Mouse (Mus musculus) CH12.LX (cell line): ENCODE data around the gene N4bp2l1. TPM values are rescaled to one million over a fixed set of nuclear protein-coding genes. Genes with fewer than 3 reads are reported as not detected.

Source experiments
- DNase-seq: peaks from one replicate; pipeline ENCODE4 v3.0.0-alpha.2; 2013; ENCODE audit errors: extremely low read depth
- H3K27ac ChIP-seq: 2 replicates; pipeline ENCODE4 v1.5.1; 2012; ENCODE audit warnings: low read depth, mild to moderate bottlenecking, control low read depth, moderate library complexity; ENCODE audit not compliant: insufficient read depth
- H3K27me3 ChIP-seq: replicated peaks from 2 replicates; pipeline ENCODE3; 2012; ENCODE audit warnings: inconsistent platforms
- H3K36me3 ChIP-seq, 2 experiments: replicated peaks in 1 of 2; 2 replicates each; pipeline versions ENCODE3 to v1.6.1; 2012; ENCODE audit warnings: inconsistent platforms in 1 of 2, low read length in 1 of 2, mild to moderate bottlenecking in 1 of 2, mixed read lengths in 1 of 2, moderate library complexity in 1 of 2; ENCODE audit not compliant: control insufficient read depth in 1 of 2, insufficient read depth in 1 of 2
- H3K4me1 ChIP-seq, 2 experiments: 2 replicates each; pipeline ENCODE4 v1.6.1; 2012; ENCODE audit warnings: inconsistent platforms in 1 of 2, moderate library complexity in 1 of 2; ENCODE audit not compliant: insufficient read depth in 2 of 2, control insufficient read depth in 1 of 2
- H3K4me2 ChIP-seq: 2 replicates; pipeline ENCODE4 v1.6.1; 2012; ENCODE audit warnings: low read depth, mild to moderate bottlenecking, control low read depth; ENCODE audit not compliant: poor library complexity, insufficient read depth, severe bottlenecking
- H3K4me3 ChIP-seq, 3 experiments: fragments of 150-350 bp in 1 of 3; sonication (generic) in 1 of 3; replicated peaks in 1 of 3; 2 replicates each; pipeline versions ENCODE3 to v1.5.1; 2011 to 2012; ENCODE audit warnings: low read depth in 2 of 3, low read length in 2 of 3, mild to moderate bottlenecking in 2 of 3, moderate library complexity in 2 of 3, control low read depth in 1 of 3, improper control_type of control experiment in 1 of 3, inconsistent platforms in 1 of 3, mixed read lengths in 1 of 3; ENCODE audit not compliant: poor library complexity in 1 of 3
- H3K79me2 ChIP-seq: replicated peaks from 2 replicates; pipeline ENCODE4 v1.6.1; 2012; ENCODE audit warnings: mild to moderate bottlenecking, moderate library complexity; ENCODE audit not compliant: control insufficient read depth, poor library complexity, insufficient read depth, severe bottlenecking; ENCODE audit errors: extremely low read depth
- H3K9ac ChIP-seq: 2 replicates; pipeline ENCODE4 v1.6.1; 2012; ENCODE audit warnings: low read depth, mild to moderate bottlenecking, control low read depth, moderate library complexity; ENCODE audit not compliant: insufficient read depth
- H3K9me3 ChIP-seq: replicated peaks from 2 replicates; pipeline ENCODE3; 2012; ENCODE audit warnings: low read length, inconsistent platforms, mixed read lengths
- BHLHE40 ChIP-seq: IDR thresholded peaks from 2 replicates; pipeline ENCODE4 v1.6.1; 2011; ENCODE audit warnings: mild to moderate bottlenecking, low read depth, low read length, improper control_type of control experiment
- CHD1 ChIP-seq: IDR thresholded peaks from 2 replicates; pipeline ENCODE4 v1.6.1; 2012; ENCODE audit warnings: low read depth, low read length, improper control_type of control experiment, inconsistent platforms
- CTCF ChIP-seq, 2 experiments: IDR thresholded peaks in 1 of 2; conservative IDR thresholded peaks in 1 of 2; 2 replicates each; pipeline ENCODE4 v1.5.1; 2011 to 2012; ENCODE audit warnings: low read depth in 2 of 2, low read length in 2 of 2, improper control_type of control experiment in 1 of 2, inconsistent platforms in 1 of 2, mild to moderate bottlenecking in 1 of 2, moderate library complexity in 1 of 2
- EP300 ChIP-seq: IDR thresholded peaks from 2 replicates; pipeline ENCODE4 v1.6.1; 2011; ENCODE audit warnings: low read length, improper control_type of control experiment
- ETS1 ChIP-seq: conservative IDR thresholded peaks from 2 replicates; pipeline ENCODE4 v1.6.1; 2012; ENCODE audit warnings: low read depth, mild to moderate bottlenecking, inconsistent platforms, low read length, improper control_type of control experiment, moderate library complexity
- GABPA ChIP-seq: IDR thresholded peaks from 2 replicates; pipeline ENCODE4 v1.6.1; 2012; ENCODE audit warnings: low read depth, low read length, improper control_type of control experiment, inconsistent platforms; ENCODE audit not compliant: insufficient replicate concordance
- HCFC1 ChIP-seq: IDR thresholded peaks from 2 replicates; pipeline ENCODE4 v1.6.1; 2012; ENCODE audit warnings: low read depth, mild to moderate bottlenecking, inconsistent platforms, low read length, improper control_type of control experiment
- JUN ChIP-seq: IDR thresholded peaks from 2 replicates; pipeline ENCODE4 v1.6.1; 2011; ENCODE audit warnings: low read depth, mild to moderate bottlenecking, low read length, improper control_type of control experiment, moderate library complexity; ENCODE audit not compliant: insufficient read depth
- KAT2A ChIP-seq: IDR thresholded peaks from 2 replicates; pipeline ENCODE4 v1.6.1; 2012; ENCODE audit warnings: low read length, improper control_type of control experiment, inconsistent platforms; ENCODE audit not compliant: insufficient replicate concordance
- MEF2A ChIP-seq: IDR thresholded peaks from 2 replicates; pipeline ENCODE4 v1.6.1; 2014; ENCODE audit warnings: low read depth, mild to moderate bottlenecking, inconsistent platforms, low read length, improper control_type of control experiment, borderline replicate concordance
- NRF1 ChIP-seq: IDR thresholded peaks from 2 replicates; pipeline ENCODE4 v1.6.1; 2014; ENCODE audit warnings: low read depth, mild to moderate bottlenecking, inconsistent platforms, low read length, improper control_type of control experiment, moderate library complexity
- PAX5 ChIP-seq: IDR thresholded peaks from 2 replicates; pipeline ENCODE4 v1.6.1; 2012; ENCODE audit warnings: low read length, inconsistent platforms, mixed read lengths
- POLR2A ChIP-seq: IDR thresholded peaks from 2 replicates; pipeline ENCODE4 v1.6.1; 2011; ENCODE audit warnings: low read depth, mild to moderate bottlenecking, improper control_type of control experiment, low read length
- RAD21 ChIP-seq: IDR thresholded peaks from 2 replicates; pipeline ENCODE4 v1.6.1; 2011; ENCODE audit warnings: low read depth, mild to moderate bottlenecking, low read length, improper control_type of control experiment, moderate library complexity
- RCOR1 ChIP-seq: conservative IDR thresholded peaks from 2 replicates; pipeline ENCODE4 v1.6.1; 2012; ENCODE audit warnings: low read depth, mild to moderate bottlenecking, inconsistent platforms, low read length, improper control_type of control experiment
- SIN3A ChIP-seq: IDR thresholded peaks from 2 replicates; pipeline ENCODE4 v1.6.1; 2012; ENCODE audit warnings: low read length, improper control_type of control experiment, inconsistent platforms
- SMC3 ChIP-seq: IDR thresholded peaks from 2 replicates; pipeline ENCODE4 v1.6.1; 2011; ENCODE audit warnings: low read depth, low read length, improper control_type of control experiment
- TBP ChIP-seq: conservative IDR thresholded peaks from 2 replicates; pipeline ENCODE4 v1.6.1; 2011; ENCODE audit warnings: low read depth, low read length, improper control_type of control experiment
- UBTF ChIP-seq: IDR thresholded peaks from 2 replicates; pipeline ENCODE4 v1.6.1; 2012; ENCODE audit warnings: low read depth, mild to moderate bottlenecking, inconsistent platforms, low read length, improper control_type of control experiment, moderate library complexity
- USF2 ChIP-seq: conservative IDR thresholded peaks from 2 replicates; pipeline ENCODE4 v1.6.1; 2011; ENCODE audit warnings: low read depth, low read length, improper control_type of control experiment
- ZC3H11A ChIP-seq: IDR thresholded peaks from 2 replicates; pipeline ENCODE4 v1.6.1; 2012; ENCODE audit warnings: low read depth, mild to moderate bottlenecking, inconsistent platforms, low read length, improper control_type of control experiment
- ZKSCAN1 ChIP-seq: IDR thresholded peaks from 2 replicates; pipeline ENCODE4 v1.6.1; 2012; ENCODE audit warnings: low read depth, inconsistent platforms, low read length, improper control_type of control experiment, borderline replicate concordance
- ZMIZ1 ChIP-seq: IDR thresholded peaks from 2 replicates; pipeline ENCODE4 v1.6.1; 2012; ENCODE audit warnings: low read depth, mild to moderate bottlenecking, inconsistent platforms, low read length, improper control_type of control experiment
- dilution Hi-C: fragments of 300-500 bp; cut with MboI; formaldehyde crosslinking; loops from 2 replicates; pipeline ENCODE4 v1.14.3; 2020; ENCODE audit warnings: low sequenced_read_pairs; ENCODE audit not compliant: extremely low pct_unique_long_range_greater_than_20kb, extremely low pct_ligation_motif_present
- in situ Hi-C: fragments of 300-500 bp; cut with MboI; formaldehyde crosslinking; loops from 3 replicates; pipeline ENCODE4 v1.14.3; 2019; ENCODE audit warnings: low sequenced_read_pairs, low pct_ligation_motif_present, low pct_unique_long_range_greater_than_20kb, mixed read lengths
- polyA plus RNA-seq: library from polyadenylated mRNA; unstranded; fragments of >175 nt; gene quantifications from 2 replicates; pipeline ENCODE4 v1.2.1, GENCODE M21; 2012; ENCODE audit warnings: low read depth; ENCODE audit not compliant: insufficient read length
- total RNA-seq, 2 experiments: library from RNA; depleted of rRNA; stranded (reverse); fragments of 300-350 nt in 1 of 2; fragments of >200 nt in 1 of 2; gene quantifications; 2 replicates each; pipeline ENCODE4 v1.2.3; 2012 to 2014

Gene N4bp2l1
- total and polyA plus RNA-seq, 3 experiments: 9.5 to 18.6 (median 10.2) TPM

DNA sequence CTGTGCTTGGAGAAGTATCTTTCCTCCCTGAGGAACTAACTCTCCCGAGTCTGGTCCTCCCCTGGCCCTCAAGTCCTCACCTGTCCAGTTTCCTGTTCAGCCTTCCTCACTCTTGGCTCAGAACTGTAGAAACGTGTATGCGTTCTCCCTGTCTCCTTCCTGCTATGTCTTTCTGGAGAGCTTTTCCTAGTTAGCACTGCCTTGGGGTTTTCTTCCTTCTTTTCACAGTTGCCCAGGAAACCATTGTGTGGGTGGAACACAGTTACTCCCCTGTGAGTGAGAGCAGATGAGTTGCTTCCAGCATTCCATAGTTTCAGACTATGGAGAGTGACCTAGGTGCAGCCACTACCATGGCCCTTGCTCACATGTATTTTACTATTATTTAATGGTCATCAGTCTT, 30.8 kb downstream of the N4bp2l1 start:
- H3K4me3 ChIP-seq: no peak overlapping the region
- no peak overlapping the region for H3K27ac ChIP-seq
- dilution Hi-C loops (no loop called here), in situ Hi-C loops (no loop called here)
- DNase-seq: no peak
- peaks cover 63 to 93% of the 10 kb centered on the region in 2 experiments for H3K36me3 ChIP-seq
- H3K4me1 ChIP-seq: no peaks in the 10 kb centered on the region
- H3K9me3 ChIP-seq: no peaks in the 10 kb centered on the region
- H3K27me3 ChIP-seq: no peaks in the 10 kb centered on the region
- no peak overlapping the region for H3K4me2 ChIP-seq
- TF ChIP-seq ETS1: no peak
- TF ChIP-seq MEF2A: no peak
- TF ChIP-seq JUN: no peak
- TF ChIP-seq PAX5: no peak
- no peak for TF ChIP-seq CHD1
- no peak for TF ChIP-seq POLR2A
- no peak for TF ChIP-seq SIN3A
- no peak for TF ChIP-seq TBP
- no peak for TF ChIP-seq GABPA
- no peak for TF ChIP-seq EP300
- TF ChIP-seq RAD21: no peak
- no peak for TF ChIP-seq ZMIZ1
- TF ChIP-seq SMC3: no peak
- TF ChIP-seq ZKSCAN1: no peak
- H3K9ac ChIP-seq: no peak overlapping the region
- H3K79me2 ChIP-seq: no peaks in the 10 kb centered on the region; the same call in 1 of the 2 replicates

DNA sequence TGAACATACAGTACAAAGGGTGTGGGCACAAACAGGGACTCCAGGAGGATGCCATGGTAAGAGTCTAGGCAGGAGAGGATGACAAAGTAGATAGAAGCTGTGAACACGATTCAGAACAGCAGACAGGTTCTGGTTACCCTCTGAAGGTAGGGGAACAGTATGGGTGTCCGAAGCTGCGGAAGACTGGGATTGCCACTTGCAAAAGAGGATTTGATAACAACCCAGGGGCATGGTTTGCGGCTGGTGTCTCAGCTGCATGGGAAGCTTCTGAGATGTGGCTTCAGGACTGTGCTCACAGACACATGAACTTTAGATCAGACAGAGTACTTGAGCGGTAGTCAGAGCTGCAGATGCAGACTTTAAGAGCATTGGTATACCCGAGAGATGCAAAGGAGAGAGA, 32.6 kb downstream of the N4bp2l1 start:
- no peak overlapping the region for H3K4me3 ChIP-seq
- peaks cover 61 to 92% of the 10 kb centered on the region in 2 experiments for H3K36me3 ChIP-seq
- no peak overlapping the region for H3K4me2 ChIP-seq
- H3K9me3 ChIP-seq: no peaks in the 10 kb centered on the region
- peaks cover 0 to 3% of the 10 kb centered on the region in 2 experiments; a peak in 2 of 4 replicates for H3K4me1 ChIP-seq
- H3K79me2 ChIP-seq: no peaks in the 10 kb centered on the region; the same call in 1 of the 2 replicates
- in situ Hi-C loops: no loop called here
- no peaks in the 10 kb centered on the region for H3K27me3 ChIP-seq
- DNase-seq: no peak
- dilution Hi-C loops: no loop called here
- TF ChIP-seq ZKSCAN1: no peak
- no peak for TF ChIP-seq ZC3H11A
- TF ChIP-seq BHLHE40: no peak
- TF ChIP-seq POLR2A: no peak
- TF ChIP-seq GABPA: no peak
- no peak for TF ChIP-seq USF2
- TF ChIP-seq CTCF (conservative IDR thresholded peaks at IDR 0.05 in 1 of 2, IDR thresholded peaks at IDR 0.05 in 1 of 2; ENCODE audit: low read depth in 2 of 2, low read length in 2 of 2): no peak
- no peak for TF ChIP-seq HCFC1
- no peak for TF ChIP-seq UBTF
- TF ChIP-seq RCOR1: no peak
- TF ChIP-seq KAT2A: no peak
- no peak for TF ChIP-seq RAD21
- TF ChIP-seq NRF1: no peak
- H3K9ac ChIP-seq: no peak overlapping the region
- H3K27ac ChIP-seq: no peak overlapping the region
